Mouse (Mus musculus) stomach, postnatal 0 days (tissue): ENCODE data around the gene Mroh8. TPM values are rescaled to one million over a fixed set of nuclear protein-coding genes. Genes with fewer than 3 reads are reported as not detected.

Experiments
- ATAC-seq: fragments of 200-750 bp; cut with Nextera tagmentation; 2 replicates; pipeline ENCODE4 v1.8.0; 2017; ENCODE audit not compliant: low FRiP score, low TSS enrichment
- DNase-seq: peaks from one replicate; pipeline ENCODE4 v3.0.0-alpha.2; 2016; ENCODE audit warnings: low spot score
- H3K27ac ChIP-seq: fragments of 300-500 bp; sonication (generic); replicated peaks from 2 replicates; pipeline ENCODE4 v1.5.1; 2014; ENCODE audit warnings: mild to moderate bottlenecking, control low read depth
- H3K27me3 ChIP-seq: fragments of 300-500 bp; sonication (generic); 2 replicates; pipeline ENCODE4 v1.6.1; 2014; ENCODE audit warnings: low read length; ENCODE audit not compliant: control insufficient read depth, insufficient read depth
- H3K36me3 ChIP-seq: fragments of 300-500 bp; sonication (generic); 2 replicates; pipeline ENCODE4 v1.6.1; 2014; ENCODE audit warnings: low read length, mixed read lengths; ENCODE audit not compliant: control insufficient read depth, insufficient read depth
- H3K4me1 ChIP-seq: fragments of 300-500 bp; sonication (generic); replicated peaks from 2 replicates; pipeline ENCODE4 v1.6.1; 2014; ENCODE audit warnings: antibody characterized with exemption; ENCODE audit not compliant: control insufficient read depth, insufficient read depth
- H3K4me2 ChIP-seq: fragments of 300-500 bp; sonication (generic); replicated peaks from 2 replicates; pipeline ENCODE4 v1.6.1; 2014; ENCODE audit warnings: low read depth, mild to moderate bottlenecking, control low read depth, moderate library complexity
- H3K4me3 ChIP-seq: fragments of 300-500 bp; sonication (generic); 2 replicates; pipeline ENCODE4 v1.5.1; 2014; ENCODE audit warnings: low read depth, low read length, control low read depth
- H3K9ac ChIP-seq: fragments of 300-500 bp; sonication (generic); 2 replicates; pipeline ENCODE4 v1.6.1; 2014; ENCODE audit warnings: mild to moderate bottlenecking, low read length, control low read depth, mixed read lengths
- H3K9me3 ChIP-seq: fragments of 300-500 bp; sonication (generic); 2 replicates; pipeline ENCODE4 v1.6.1; 2016; ENCODE audit warnings: low read length; ENCODE audit not compliant: control insufficient read depth
- CTCF ChIP-seq: IDR thresholded peaks from 2 replicates; pipeline ENCODE4 v1.5.1; 2016; ENCODE audit warnings: antibody characterized with exemption, low read depth, mild to moderate bottlenecking, moderate library complexity
- EP300 ChIP-seq: optimal IDR thresholded peaks from 2 replicates; pipeline ENCODE3; 2016; ENCODE audit warnings: antibody characterized with exemption
- WGBS: fragments of 180-500 bp; shearing (Covaris S2); extraction: QIAGEN DNeasy Blood & Tissue Kit; methylation state at CpG from one replicate; pipeline ENCODE4 v1.1.7; 2014; 5-methylcytosine and 5-hydroxymethylcytosine counted together
- polyA plus RNA-seq: library from polyadenylated mRNA; unstranded; fragments of >200 nt; fragmentation: Nextera tagmentation; extraction: Ambion mirVana; gene quantifications from 2 replicates; pipeline ENCODE4 v1.2.1, GENCODE M21; 2015

Gene Mroh8
- 0.17 and 0.22 TPM in 2 replicates for polyA plus RNA-seq

DNA sequence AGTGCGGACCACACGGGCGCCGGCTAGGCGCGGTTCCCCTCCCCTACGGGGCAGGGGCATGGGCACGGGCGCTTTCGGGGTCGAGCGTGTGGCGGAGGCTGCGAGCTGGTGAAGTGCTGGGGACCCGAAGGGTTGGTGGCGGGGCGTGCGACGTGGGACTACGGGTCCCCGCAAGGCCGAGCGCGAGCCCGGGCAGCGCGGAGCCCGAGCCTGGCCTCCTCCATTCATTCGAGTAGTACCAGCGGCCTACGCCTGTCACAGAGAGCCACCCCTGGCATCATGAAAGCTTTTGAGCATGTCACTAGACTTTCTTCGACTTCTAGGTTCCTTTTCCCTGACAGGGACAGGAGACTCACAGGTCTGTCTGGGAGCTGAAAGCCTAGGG, at the start of gene Mroh8:
Gene Mroh8 (minus strand): TSS at position 134 of the 385 bp plus-strand sequence.
- ATAC-seq (peak; percentile 69), DNase-seq (peak; percentile 78)
- H3K36me3 ChIP-seq, result peaks cover 3% of the 10 kb centered on the region; the same call in 1 of the 2 replicates
- H3K4me2 ChIP-seq, result peak within 1 kb of the TSS; percentile 72
- no peak for TF ChIP-seq EP300
- TF ChIP-seq CTCF, result no peak
- H3K9me3 ChIP-seq, result no peaks in the 10 kb centered on the region
- peaks cover 2% of the 10 kb centered on the region; the same call in 1 of the 2 replicates for H3K4me1 ChIP-seq
- peak within 1 kb of the TSS; percentile 99 for H3K4me3 ChIP-seq
- WGBS, result 0% methylated on average over 30 of the region's 32 CpGs
- H3K9ac ChIP-seq, result peak within 1 kb of the TSS; percentile 95
- peak within 1 kb of the TSS; percentile 95 for H3K27ac ChIP-seq
- H3K27me3 ChIP-seq, result no peaks in the 10 kb centered on the region

DNA sequence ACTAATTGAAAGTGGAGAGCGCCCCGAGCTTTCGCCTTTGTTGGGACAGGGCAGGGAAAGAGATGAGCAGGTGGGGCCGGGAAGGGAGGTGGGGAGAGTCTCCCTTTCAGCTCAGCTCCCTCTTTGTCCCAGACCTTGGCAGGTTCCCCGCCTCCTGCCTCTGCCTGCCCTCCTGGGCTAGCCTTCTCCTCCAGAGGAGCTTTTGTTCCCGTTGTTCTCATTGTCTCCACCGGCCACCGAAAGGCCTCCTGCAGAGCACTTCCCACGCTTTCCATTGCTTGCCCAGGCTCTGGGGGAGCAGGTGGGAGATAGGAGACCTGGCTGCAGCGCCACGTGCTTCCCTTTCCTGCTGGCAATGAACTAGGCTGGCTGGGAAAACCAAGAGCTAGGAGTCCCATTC, 49.2 kb upstream of the Mroh8 start:
- TF ChIP-seq EP300, result no peak
- TF ChIP-seq CTCF, result no peak

DNA sequence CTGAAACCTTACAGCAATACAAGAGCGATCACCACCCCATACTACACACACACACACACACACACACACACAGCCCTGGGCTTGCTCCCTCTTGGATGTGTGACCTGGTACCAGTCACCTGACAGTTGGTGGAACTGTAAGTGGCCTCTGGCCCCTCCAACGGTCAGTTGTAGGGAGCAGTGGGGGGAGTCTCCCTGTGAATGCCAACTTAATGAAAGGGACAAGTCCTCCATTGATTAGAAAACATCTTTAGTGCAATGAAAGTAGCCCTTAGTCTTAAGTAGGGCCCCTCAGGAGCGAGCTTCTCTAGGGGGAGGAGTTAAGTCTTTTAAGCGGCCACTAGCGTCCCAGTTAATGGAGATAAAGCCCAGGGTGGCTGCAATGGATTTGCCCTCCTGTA, 48.8 kb upstream of the Mroh8 start:
- H3K4me3 ChIP-seq, result no peak overlapping the region
- TF ChIP-seq EP300 (no peak), CTCF (no peak)
- WGBS, result 49% methylated on average over 5 of the region's 5 CpGs

More for the DNA sequence above, 49.2 kb upstream of the Mroh8 start:
- Histone ChIP-seq H3K4me2 (no peak overlapping the region), H3K27ac (no peak overlapping the region), H3K36me3 (peaks cover 12% of the 10 kb centered on the region; the same call in 1 of the 2 replicates), H3K9ac (no peak overlapping the region), H3K27me3 (no peaks in the 10 kb centered on the region), H3K9me3 (no peaks in the 10 kb centered on the region), H3K4me1 (no peaks in the 10 kb centered on the region), H3K4me3 (no peak overlapping the region)
- no peak for ATAC-seq
- WGBS, result 45% methylated on average over 11 of the region's 11 CpGs
- DNase-seq, result no peak

DNA sequence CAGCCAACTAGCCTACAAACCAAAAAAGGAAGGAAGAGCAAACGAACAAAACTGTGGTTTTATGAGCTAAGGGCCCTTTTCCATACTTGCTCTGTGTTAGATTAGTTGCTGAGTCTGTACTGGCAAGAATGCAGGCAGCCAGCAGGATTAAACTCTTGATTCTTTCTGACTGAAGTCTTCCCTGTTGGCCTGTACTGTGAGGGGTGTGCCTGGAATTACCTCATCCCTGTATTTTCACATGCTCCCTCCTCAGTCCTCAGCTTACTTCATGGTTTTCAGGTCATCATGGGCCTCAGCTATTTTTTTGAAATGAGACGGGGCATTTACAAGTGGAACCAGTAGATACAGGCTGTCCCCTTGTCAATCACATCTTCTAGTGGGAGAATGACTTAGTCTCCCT, 45.9 kb upstream of the Mroh8 start:
- no peak overlapping the region for H3K9ac ChIP-seq
- no peak overlapping the region for H3K4me2 ChIP-seq
- no peak for TF ChIP-seq CTCF
- TF ChIP-seq EP300, result no peak
- no peaks in the 10 kb centered on the region for H3K27me3 ChIP-seq
- H3K36me3 ChIP-seq, result peaks cover 25% of the 10 kb centered on the region
- no peak; the same call in 1 of the 2 replicates for ATAC-seq
- no peaks in the 10 kb centered on the region for H3K4me1 ChIP-seq
- no peak for DNase-seq
- no peak overlapping the region for H3K4me3 ChIP-seq
- peak overlapping the region; percentile 45; the same call in 1 of the 2 replicates for H3K27ac ChIP-seq
- 52% methylated on average over 2 of the region's 2 CpGs for WGBS
- no peaks in the 10 kb centered on the region for H3K9me3 ChIP-seq

More for the DNA sequence above, 48.8 kb upstream of the Mroh8 start:
- no peak overlapping the region for H3K9ac ChIP-seq
- H3K9me3 ChIP-seq, result no peaks in the 10 kb centered on the region
- no peaks in the 10 kb centered on the region for H3K4me1 ChIP-seq
- ATAC-seq (0 out of 2 replicates have a peak, but pooled peaks have one; percentile 18), DNase-seq (no peak)
- peaks cover 16% of the 10 kb centered on the region; the same call in 1 of the 2 replicates for H3K36me3 ChIP-seq
- H3K4me2 ChIP-seq, result no peak overlapping the region
- no peak overlapping the region for H3K27ac ChIP-seq
- H3K27me3 ChIP-seq, result no peaks in the 10 kb centered on the region

DNA sequence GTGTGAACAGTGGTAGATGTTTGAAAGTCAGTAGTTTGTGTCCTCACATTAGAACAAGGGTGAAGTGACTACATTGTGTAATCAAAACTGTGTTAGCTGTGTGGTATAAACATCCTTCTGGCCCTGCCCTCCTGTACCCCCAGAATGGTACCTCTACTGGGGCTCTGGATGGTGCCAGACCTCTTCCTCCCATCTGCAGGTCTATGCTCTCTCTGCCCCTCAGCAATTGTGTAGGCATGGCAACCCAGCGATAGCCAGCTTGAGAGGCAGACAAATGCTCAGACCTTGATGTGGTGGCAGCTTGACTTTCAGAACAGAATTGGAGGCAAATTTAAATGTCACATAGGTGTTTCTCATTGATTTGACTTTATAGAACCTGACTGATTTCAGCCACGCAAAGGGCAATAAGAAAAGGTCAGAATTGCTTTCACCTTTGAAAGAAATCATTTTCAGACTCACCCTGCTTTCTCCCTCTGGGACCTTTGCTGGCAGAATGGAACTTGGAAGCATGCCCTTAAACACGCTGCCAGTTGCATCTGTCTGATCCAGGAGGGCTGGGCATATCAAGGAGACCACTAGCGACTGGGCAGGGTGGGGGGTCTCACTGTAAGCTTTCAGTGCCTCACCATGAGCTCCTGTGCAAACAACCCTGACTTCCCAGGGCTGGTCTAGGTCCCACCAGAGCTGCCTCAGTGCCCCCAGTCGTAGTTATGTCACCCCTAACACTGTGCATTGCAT, 42.8 kb upstream of the Mroh8 start:
- Histone ChIP-seq H3K9ac (no peak overlapping the region), H3K27me3 (no peaks in the 10 kb centered on the region), H3K4me2 (no peak overlapping the region), H3K27ac (no peak overlapping the region), H3K4me1 (no peaks in the 10 kb centered on the region), H3K9me3 (no peaks in the 10 kb centered on the region), H3K4me3 (no peak overlapping the region), H3K36me3 (peaks cover 31% of the 10 kb centered on the region)
- DNase-seq (no peak), ATAC-seq (no peak)
- TF ChIP-seq CTCF (no peak), EP300 (no peak)
- WGBS, result 74% methylated on average over 5 of the region's 5 CpGs

DNA sequence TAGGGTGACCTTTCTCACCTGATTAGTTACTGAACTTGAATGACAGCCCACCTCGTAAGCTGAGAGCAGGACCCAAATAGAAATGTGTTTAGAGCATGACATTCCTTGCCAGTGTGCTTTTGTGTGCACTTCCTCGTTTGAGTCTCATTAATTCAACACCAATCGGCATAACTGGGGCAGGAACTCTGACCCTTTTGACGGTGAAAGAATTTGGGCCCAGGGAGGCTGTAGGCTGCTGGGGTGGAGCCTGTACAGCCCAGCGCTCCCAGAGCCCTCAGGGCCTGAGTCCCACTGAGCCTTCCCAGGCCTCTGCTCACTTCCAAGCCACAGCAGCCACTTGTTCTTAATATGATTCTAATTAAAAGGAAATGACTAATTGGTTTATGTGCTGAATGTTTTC, 41.5 kb upstream of the Mroh8 start:
- WGBS, result 37% methylated on average over 5 of the region's 5 CpGs
- Histone ChIP-seq H3K4me1 (no peaks in the 10 kb centered on the region), H3K4me2 (no peak overlapping the region), H3K27me3 (no peaks in the 10 kb centered on the region), H3K9me3 (no peaks in the 10 kb centered on the region), H3K9ac (no peak overlapping the region), H3K4me3 (no peak overlapping the region), H3K27ac (no peak overlapping the region), H3K36me3 (peaks cover 28% of the 10 kb centered on the region)
- ATAC-seq, result no peak; the same call in 1 of the 2 replicates
- DNase-seq, result no peak
- TF ChIP-seq CTCF, result no peak
- no peak for TF ChIP-seq EP300
